Mouse (Mus musculus) lung, postnatal 4 days (tissue): ENCODE results near the gene Pgam1.
"Not testable (repeated sequence)": the region's sequence is repeated elsewhere in the genome, so short reads cannot be mapped to it uniquely, and the experiment has no call there.

Source experiments
- DNase-seq, 2 experiments: peaks; one replicate each; pipeline ENCODE4 v3.0.0; 2021

Gene Pgam1

DNA sequence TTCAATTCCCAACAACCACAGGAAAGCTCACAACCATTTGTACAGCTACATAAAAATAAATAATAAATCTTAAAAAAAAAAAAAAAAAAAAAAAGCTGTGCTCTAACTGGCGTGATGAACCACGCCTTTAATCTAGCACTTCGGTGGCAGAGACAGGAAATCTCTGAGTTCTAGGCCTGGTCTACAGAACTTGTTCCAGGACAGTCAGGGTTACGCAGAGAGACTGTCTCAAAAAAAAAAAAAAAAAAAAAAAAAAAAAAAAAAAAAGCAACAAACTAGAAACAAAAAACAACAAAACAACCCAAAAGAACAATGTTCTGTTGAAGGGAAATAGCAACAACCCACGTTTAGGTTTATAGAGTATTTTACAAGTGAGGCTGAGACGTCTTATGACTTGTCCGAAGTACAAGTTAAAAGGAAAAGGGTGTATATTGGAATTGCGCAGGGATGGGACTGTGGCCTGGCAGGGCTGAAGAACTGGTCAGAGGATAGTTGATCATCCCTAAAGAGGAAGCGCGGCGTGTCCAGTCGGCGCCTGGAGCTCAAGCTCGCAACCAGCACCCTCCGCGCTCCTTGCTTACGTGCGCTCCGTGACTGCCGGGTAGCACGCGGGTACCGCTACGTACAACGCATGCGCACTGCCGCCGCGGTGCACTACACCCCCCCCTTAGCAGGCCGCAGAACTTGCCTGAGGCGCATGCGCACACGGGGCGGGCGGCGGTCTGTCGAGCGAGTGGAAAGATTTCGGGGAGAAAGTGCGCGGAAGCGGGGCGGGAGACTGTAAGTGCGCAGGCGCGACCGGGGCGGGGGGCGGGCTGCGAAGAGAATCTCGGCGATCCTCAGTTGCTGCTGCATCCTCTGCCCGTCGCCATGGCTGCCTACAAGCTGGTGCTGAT is at the start of gene Pgam1:
Gene Pgam1 (plus strand): TSS at position 746 of the 896 bp plus-strand sequence.
- peak; percentile 97 to 98 for DNase-seq

DNA sequence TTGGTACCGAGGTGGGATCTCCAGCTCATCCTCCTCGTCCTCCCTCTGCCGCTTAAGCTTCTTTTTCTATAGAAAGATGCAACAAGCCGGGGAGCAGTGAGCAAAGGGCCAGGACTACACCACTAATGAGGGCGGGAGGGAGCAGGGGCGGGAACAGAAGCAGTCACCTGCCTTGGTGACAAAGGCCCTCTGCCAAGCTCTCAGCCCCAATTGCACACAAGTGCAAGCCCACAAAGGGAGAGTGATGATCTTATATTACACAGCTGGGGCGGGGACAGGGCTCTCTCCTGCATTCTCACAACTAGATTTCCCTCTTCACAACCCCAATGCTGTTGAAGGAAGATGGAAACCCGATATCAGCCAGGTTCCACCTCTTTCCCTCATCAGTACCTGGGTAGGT is 45.0 kb upstream of the Pgam1 start:
- DNase-seq: no peak

DNA sequence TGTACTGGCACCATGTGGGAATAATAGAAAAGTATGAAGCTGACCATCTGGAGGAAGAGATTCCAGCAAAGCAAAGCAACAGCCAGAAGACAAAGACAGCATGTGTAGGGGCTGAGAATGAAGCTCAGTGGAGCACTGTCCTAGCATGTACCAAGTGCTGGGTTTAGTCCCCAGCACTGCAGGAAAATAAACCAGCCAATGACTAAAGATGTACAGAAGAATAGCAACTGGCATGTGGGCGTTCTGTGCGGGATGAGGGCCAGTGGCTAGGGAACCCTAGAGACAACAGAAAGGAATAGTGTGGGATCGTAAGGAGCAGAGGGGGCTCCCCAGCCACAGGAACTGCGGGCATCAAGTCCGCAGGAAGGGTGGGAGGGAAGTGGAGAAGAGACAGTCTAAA is 42.4 kb upstream of the Pgam1 start:
- no peak for DNase-seq

DNA sequence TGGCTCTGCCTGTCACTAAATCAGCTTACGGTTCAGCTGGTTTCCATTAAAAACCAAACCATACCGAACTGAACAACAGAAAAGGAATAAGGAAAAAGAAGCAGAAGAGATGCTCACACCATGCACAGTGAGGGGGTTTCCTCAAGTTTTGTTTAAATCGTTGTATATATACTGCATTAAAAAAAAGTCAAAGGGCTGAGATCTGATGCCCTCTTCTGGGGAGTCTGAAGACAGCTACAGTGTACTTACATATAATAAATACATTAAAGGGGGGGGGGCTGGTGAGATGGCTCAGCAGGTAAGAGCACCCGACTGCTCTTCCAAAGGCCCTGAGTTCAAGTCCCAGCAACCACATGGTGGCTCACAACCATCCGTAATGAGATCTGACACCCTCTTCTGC is 41.8 kb upstream of the Pgam1 start:
- not testable (repeated sequence) for DNase-seq

DNA sequence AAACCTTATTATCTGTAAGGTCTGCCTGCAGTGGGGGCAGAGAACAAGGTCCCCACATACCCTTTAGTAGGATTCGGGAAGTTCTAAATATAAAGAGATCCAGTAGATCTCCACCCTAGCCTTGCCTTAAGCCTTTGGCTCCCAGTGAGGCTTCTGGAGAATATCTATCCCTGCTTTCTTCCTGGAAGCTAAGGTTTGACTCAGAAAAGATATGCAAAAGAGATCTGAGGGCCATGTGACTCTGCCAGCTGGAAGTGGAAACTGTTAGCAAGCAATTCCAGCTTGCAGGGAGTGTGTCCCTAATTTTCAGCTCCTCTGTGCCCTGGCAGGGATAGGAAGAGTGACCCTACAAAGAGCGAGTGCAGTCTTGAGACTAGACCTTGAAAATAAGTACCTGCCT is 39.4 kb upstream of the Pgam1 start:
- DNase-seq: no peak

DNA sequence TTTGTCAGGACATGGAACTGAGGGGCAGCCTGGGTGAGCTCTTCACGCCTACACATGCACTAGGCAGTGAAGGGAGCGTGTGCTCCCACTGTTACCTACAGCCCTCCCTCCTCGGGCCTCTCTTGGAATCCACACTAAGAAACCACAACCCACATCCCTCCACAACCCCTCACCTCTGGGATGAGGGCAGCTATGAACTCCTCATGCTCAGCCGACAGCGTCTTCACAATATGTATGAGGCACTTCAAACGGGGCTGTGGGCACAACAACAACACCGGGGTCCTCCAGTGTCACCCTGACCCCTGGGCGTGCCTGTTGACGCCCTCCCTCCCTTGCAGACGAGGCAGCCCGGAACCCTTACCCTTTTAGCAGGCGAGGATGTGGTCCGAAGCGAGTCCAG is 37.4 kb upstream of the Pgam1 start:
- DNase-seq: no peak

DNA sequence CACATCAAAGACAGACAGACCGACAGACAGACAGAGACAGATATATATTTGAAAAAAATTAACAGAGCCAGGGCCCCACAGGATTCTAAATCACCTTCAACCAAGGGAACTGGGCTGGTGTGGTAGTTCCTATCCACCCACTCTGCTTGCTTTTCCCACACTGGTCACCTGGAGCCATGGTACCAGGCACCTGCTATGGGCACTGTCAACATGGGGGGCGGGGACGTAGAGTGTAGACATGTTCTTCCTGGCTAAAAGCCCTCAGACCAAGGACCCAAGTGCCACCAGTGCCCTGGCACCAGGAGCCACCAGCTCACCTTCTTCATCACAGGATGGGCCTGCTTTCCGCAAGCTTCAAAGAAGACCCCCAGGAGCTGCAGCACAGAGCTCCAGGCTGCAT is 29.9 kb upstream of the Pgam1 start:
- no peak for DNase-seq

DNA sequence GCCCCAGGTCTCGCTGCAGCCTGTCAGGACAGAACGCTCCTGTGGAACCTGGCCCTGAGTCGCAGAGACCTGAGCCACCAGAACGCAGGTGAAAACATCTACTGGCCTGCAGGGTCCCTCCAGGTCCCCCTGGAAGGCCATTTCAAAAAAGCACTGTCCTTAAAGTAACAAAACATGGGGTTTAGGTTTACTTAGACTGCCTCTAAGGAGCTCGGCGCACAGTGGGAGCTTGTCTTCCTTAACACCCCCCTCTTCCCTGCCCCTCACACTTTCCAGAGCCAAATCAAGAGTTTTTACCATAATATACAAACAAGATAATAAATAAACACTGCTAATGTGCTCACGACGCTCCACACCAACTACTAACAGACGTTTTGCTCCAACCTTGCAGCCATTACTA is 27.8 kb upstream of the Pgam1 start:
- no peak for DNase-seq

DNA sequence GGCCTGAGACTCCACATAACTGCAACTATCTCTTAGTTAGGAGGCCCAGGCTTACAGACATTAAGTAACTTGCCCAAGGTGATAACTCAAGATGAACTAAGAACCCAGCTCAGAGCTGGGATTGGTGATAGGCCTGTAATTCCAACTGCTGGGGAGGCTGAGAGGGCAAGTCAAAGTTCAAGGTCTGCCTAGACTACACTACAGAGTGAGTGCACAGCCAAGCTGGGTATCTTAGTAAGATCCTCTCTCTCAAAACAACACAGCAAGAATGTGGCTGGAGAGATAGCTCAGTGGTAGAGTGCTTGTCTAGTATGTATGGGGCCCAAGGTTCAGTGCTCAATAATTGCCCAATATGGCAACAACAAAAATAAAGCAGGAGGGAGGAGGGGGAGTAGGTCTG is 23.5 kb upstream of the Pgam1 start:
- no peak for DNase-seq

DNA sequence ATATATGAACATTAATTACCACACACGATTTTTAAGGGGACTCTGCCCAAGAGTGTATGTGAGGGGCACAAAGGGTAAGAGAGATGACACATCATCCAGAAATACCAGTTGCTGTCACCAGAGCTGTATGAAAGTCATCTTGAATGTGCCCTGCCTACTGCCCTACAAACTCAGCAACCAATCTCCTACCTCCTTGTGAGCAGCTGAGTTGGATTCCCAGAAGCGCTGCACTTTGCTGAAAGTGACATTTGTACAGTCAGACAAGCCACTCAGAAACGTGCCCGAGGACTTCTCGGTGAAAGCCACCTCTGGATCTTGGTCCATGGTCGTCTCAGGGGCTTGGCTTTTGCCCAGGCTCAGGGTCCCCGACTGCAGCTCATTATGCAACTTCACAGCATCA is 16.8 kb upstream of the Pgam1 start:
- DNase-seq: no peak

DNA sequence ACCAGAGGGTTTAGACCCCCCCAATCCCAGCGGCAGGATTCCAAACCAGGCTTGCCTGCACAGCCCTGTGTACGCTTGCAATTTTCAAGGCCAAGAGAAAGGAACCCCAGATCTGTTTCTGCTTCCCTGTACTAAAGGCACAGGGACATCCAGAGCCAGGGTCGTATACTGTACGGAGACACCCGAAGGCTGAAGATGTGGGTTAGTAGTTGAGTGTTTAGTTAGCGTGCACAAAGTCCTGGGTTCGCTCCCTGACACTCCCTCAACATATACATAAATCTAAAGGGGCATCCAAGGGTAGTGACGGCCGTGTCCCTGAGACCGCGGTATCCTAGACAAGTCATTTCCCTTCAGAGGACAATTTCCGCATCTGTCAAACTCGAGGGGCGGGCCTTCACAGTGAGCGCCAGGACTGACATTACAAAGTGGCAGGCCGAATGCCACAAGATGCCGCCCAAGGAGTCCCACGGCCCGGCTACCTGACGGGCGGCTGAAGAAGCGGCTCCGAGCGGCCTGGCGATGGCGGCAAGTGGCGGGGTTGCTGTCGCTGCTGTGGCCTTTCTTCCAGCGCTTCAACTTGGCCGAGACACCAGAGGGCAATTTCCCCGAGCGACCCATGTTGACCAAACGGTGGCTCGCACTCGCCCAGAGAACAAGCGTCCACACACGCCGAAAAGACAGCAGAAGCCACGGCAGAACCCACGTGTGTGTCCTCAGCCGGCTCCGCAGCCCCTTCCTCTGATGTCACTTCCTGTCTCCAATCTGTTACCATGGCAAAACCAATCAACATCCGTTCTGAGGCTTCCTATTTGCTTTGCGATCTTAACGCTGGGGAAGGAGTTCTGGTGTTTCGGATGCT is 16.0 kb upstream of the Pgam1 start, which contains the start of gene Rrp12:
Gene Rrp12 (minus strand): TSS at position 714 of the 859 bp plus-strand sequence.
- peak; percentile 79 to 86 for DNase-seq

DNA sequence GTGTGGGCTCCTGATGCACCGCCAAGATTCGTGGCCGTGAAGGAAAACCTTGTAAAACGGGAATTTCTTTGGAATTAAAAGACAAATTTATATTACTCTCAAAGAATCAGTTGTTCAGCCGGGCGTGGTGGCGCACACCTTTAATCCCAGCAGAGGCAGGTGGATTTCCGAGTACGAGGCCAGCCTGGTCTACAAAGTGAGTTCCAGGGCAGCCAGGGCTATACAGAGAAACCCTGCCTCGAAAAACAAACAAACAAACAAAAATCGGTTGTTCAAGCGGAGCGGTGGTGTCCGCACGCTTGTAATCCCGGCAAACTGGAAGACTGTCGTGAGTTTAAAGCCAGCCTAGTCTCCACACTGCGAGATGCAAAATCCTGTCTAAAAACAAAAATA is 15.4 kb upstream of the Pgam1 start:
- DNase-seq: no peak

DNA sequence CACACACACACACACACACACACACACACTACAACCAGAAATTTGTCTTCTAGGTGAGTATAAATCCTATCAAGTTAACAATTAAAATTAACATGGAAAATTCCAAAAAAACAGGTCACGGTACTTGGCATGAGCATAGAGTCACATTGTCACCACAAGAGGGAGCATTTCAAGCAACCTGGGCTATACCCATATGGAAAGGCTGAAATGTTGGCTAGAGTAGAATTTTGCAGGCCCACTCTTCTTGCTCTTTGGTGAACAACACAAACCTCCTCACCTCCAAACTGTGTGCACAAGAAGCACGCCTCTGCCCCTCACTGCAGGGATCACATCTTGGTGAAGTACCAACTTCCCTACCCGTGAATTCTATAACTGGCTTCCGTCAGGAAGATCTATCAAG is 12.9 kb upstream of the Pgam1 start:
- peak in 1 of 2 experiments; percentile 47 for DNase-seq

DNA sequence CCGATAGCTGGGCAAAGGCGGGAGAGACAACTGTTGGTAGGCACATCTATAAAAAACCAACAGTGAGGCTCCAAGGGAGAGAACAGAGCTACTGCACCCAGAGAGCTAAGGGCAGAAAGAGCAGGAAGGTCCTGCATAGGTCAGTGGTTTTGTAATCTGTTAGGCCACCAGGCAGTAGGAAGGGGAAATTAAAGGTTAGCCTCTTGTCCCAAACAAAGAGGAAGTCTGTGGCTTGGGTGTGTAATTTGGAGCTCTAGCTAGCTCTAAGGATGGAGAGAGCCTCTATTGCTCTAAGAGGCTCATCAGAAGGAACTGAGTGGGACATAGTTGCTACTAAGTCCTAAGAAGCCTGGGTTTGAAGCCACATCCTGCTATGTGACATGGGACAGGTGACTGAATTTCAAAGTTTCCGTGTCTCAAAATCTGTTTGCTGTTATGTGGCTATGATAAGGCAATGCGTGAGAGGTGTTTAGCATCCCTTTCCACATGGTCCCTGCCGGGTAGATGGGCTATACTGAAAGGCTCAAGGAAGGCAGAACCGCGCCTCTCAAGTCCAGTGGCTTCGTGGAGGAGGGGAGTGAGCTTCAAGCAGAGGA is 11.1 kb upstream of the Pgam1 start:
- peak in 1 of 2 experiments; percentile 17 for DNase-seq

DNA sequence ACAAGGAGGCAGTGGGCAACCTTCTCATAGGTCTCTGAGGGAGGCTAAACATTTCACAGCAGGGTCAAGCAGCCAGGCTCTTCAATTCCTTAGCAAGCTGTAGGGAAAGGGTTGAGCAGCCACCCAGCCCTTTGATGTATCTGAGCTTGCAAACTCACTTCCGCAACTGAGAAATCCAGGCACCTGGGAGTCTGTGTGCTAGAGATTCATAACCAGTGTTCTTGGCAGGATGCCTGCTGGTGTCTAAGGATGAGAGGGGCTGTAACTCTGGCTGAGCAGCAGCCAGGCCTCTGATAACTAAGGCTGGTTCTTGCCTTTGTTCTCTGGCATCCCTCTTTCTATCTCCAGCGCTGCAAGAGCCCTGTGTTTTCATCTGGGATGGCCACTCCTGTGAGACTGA is 10.0 kb upstream of the Pgam1 start:
- DNase-seq: no peak

DNA sequence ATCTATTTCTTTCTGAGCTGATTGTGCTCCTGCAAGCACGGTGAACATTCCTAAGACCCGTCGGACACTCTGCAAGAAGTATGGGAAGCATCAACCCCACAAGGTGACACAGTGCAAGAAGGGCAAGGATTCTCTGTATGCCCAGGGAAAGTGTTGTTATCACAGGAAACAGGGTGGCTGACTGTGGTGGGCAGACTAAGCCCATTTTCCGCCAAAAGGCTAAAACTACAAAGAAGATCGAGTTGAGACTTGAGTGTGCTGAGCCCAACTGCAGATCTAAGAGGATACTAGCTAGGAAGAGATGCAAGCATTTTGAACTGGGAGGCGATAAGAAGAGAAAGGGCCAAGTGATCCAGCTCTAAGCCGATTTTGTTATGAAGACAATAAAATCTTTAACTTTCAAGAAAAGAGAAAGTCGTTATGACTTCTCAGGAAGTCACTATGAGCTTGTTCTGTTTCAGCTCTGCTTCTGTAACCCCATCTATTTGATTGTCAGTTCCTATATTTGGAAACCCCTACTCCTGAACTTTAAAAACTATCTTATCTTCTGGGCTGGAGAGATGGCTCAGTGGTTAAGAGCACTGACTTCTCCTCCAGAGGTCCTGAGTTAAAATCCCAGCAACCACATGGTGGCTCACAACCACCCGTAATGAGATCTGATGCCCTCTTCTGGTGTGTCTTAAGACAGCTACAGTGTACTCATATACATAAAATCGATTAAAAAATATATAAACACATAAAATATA is 8.7 kb upstream of the Pgam1 start:
- DNase-seq: no peak

DNA sequence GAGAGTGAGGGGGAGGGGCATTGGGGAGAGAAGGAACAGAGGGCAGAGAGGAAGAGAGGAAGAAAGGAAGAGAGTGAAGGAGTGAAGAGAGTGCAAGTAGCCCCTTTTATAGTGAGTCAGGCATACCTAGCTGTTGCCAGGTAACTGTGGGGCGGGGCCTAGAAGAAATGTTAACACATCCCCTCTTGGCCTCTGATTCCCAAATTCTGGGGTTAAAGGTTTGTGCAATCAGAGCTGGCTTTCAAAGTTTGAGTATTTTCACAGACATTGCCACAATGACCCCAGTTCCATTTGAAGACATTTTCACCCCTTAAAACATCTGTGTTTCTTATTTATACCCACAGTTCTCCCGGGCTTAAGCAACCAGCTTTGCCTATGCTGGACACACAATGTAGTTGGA is 6.5 kb upstream of the Pgam1 start:
- DNase-seq: no peak

DNA sequence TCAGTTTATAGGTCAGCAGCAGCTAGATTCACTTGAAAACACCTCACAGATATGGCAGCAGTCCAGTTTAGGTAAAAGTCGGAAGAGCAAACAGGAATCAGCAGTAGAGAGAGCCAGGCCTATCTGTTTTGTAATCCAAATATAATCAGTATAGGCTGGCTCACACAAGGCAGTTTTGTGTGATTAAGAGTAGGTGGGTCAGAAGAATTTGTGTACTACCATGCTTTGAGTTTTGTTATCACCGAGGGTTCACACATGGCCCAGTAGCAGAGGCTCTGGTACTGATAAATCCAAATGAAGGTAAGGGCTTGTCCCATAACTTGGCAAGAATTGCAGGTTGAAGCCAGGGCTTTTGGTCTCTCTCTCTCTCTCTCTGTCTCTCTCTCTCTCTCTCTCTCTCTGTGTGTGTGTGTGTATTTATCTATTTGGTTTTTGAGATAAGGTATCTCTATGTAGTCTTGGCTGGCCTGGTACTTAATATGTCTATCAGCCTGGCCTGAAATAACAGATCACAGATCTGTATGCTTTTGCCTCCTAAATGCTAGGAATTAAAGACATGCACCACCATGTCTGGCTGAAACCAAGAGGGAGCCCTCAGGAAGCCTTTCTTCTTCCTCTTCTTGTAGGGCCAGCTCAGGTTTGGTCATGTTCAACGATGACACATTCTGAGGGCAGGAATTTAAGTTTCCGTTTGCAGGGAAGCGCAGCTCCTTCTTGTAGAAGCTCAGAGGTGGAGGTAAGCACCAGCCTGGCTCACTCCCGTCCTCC is 5.2 kb upstream of the Pgam1 start:
- no peak for DNase-seq

DNA sequence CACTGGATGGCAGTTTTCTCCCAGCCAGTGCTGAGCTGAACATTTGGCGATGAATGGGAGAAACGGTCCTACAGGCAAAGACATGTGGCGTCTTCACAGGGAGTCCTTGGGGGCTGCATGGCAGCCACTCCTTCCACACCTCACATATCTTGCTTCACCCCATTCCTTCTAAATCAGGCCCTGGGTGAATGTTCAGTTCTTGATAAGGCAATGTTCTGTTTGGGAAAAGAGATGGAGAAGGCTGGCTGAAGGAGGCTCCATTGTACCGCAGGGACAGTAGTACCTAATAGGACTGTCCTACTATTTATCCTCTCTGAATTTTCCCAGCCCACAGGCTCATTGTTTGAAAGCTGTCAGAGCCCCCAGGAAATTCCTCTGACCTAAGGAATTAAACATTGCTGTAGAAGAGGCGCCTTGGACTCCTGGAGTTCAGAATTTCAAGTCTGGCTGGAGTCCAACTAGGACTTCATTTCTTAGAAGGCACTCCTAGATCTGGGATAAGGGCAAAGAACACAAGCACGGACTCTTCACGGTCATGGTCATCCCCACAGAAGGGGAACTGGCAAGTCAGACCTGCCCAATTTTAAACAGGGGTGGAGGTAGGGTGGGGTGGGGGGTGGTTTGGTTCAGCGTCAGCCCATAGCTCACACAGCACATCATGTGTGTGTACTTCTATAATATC is 4.5 kb upstream of the Pgam1 start:
- no peak for DNase-seq

DNA sequence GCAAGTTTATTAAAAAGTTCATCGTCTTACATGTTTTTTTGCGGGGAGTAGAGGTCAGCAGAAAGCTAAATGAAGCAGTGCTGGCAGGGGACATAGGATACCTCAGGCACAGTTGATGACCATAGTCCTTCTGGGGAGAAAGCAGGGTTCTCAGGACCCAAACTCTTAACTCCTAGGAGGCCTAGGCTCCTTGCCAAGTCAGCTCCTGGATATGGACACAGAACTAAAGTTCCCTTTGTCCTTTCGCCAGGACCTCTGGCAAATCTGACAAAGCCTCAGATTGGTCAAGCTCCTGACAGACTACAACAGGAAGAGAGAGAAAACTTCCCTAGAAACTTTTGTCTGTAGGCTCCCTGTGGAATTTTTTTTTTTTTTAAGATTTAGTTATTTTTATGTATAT is 3.0 kb upstream of the Pgam1 start:
- no peak for DNase-seq

DNA sequence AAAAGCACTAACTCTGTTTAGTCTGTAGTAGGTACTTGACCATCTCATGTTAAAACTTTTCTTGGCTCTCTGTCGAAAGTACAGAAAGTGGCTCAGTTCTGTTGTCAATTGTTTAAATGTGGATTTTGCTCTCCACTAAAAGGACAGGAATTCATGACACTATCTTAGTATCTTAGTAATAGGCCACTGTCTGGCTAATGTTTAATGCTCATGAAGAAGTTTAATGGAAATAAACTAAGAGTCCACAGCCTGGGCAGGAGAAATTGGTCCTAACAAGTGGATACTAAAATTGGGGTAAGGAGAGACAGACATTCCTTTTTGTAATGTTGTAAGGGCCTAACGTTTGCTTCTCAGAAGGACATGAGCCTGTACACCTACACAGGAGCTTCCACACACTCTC is 1.3 kb upstream of the Pgam1 start:
- DNase-seq: no peak
